ENCODE assay signal across 9 mouse cellular contexts in the genomic region with DNA sequence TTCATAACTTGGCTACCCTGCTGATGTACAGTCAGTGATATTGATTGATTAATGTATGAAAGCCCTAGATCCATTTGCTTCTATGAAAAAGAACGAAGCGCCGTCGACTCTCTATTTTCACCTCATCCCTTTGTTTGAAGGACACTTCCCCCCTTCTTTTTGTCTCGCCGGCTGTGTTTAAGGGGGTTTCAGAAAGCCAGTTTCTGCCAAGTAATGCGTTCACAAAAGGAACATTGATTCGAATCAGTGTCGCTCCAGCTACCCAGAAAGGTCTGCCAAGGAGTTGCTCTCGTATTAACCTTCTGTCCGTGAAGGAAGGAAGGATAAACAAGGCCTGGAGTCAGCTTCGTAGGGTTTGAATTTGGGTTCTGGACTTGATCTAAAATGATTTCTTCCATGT.
DNase-seq lines count a peak whose midpoint lies in the region; ATAC-seq and TF ChIP-seq lines count a peak whose summit lies in the region.
"Had no signal": no experiment of that assay in that cellular context is flagged by ENCODE, and none has a peak within 500 bp of the region (broad histone marks: within the 10 kb centered on the region; RNA-seq: fewer than 3 reads in every experiment).

No protein-coding gene starts in this region.

- no peak overlapping the region for H3K4me3 ChIP-seq in lung, postnatal 0 days (ENCODE audit: low read depth, low read length)
- H3K4me3 ChIP-seq in midbrain, embryonic 14.5 days (replicated peaks; ENCODE audit: low read depth, low read length) = no peak overlapping the region
- H3K4me3 ChIP-seq in stomach, postnatal 0 days (ENCODE audit: low read depth, low read length) = no peak overlapping the region
- H3K4me3 ChIP-seq: limb, embryonic 12.5 days had no signal

- no peak for ATAC-seq in lung, postnatal 0 days
- ATAC-seq in midbrain, embryonic 14.5 days (ENCODE audit: low FRiP score, low TSS enrichment) = no peak
- no peak for ATAC-seq in stomach, postnatal 0 days (ENCODE audit: low FRiP score, low TSS enrichment)

- no peak overlapping the region for H3K27ac ChIP-seq in lung, postnatal 0 days (ENCODE audit: low read length)
- peak overlapping the region; percentile 76 for H3K27ac ChIP-seq in midbrain, embryonic 14.5 days (replicated peaks; ENCODE audit: low read depth, low read length)
- H3K27ac ChIP-seq in stomach, postnatal 0 days (replicated peaks) = peak overlapping the region; percentile 75

- no peak overlapping the region for H3K9ac ChIP-seq in lung, postnatal 0 days (replicated peaks; ENCODE audit: low read depth)
- H3K9ac ChIP-seq in midbrain, embryonic 14.5 days (replicated peaks; ENCODE audit: low read length) = peak overlapping the region; percentile 12; the same call in 1 of the 2 replicates
- H3K9ac ChIP-seq in stomach, postnatal 0 days (ENCODE audit: low read length) = no peak overlapping the region
- H3K9ac ChIP-seq: limb, embryonic 12.5 days had no signal

- TF ChIP-seq CTCF in lung, postnatal 0 days (IDR thresholded peaks at IDR 0.05) = no peak
- TF ChIP-seq CTCF in stomach, postnatal 0 days (IDR thresholded peaks at IDR 0.05; ENCODE audit: low read depth) = no peak

- TF ChIP-seq EP300 in lung, postnatal 0 days (IDR thresholded peaks at IDR 0.05) = no peak
- no peak for TF ChIP-seq EP300 in stomach, postnatal 0 days (optimal IDR thresholded peaks at IDR 0.05)

- peak; percentile 53 for DNase-seq in embryo, embryonic 10.5 days (ENCODE audit: low spot score)
- no peak for DNase-seq in embryo, embryonic 11 days
- DNase-seq in lung, postnatal 0 days (ENCODE audit: low spot score) = peak; percentile 14
- no peak for DNase-seq in lung, postnatal 14 days
- DNase-seq in midbrain, embryonic 14.5 days = no peak
- no peak for DNase-seq in stomach, postnatal 0 days (ENCODE audit: low spot score)
- DNase-seq in heart, postnatal 14 days = no peak
- DNase-seq in right cerebral cortex, postnatal 14 days = no peak

- no peak overlapping the region for H3K4me2 ChIP-seq in lung, postnatal 0 days (replicated peaks; ENCODE audit: low read depth, low read length)
- H3K4me2 ChIP-seq in midbrain, embryonic 14.5 days (ENCODE audit: low read length) = no peak overlapping the region
- H3K4me2 ChIP-seq in stomach, postnatal 0 days (replicated peaks; ENCODE audit: low read depth) = no peak overlapping the region

- intact Hi-C loops in heart, postnatal 14 days (cut with DNase I) = loop anchor here (2.0 to 10.0 kb wide), 2 partner anchors 25 to 299 kb away; no protein-coding TSS in a partner anchor

- WGBS in lung, postnatal 0 days = 47% methylated on average over 12 of the region's 12 CpGs
- WGBS in midbrain, embryonic 14.5 days = 53% methylated on average over 12 of the region's 12 CpGs
- WGBS in stomach, postnatal 0 days = 54% methylated on average over 12 of the region's 12 CpGs

- no peaks in the 10 kb centered on the region for H3K36me3 ChIP-seq in lung, postnatal 0 days (ENCODE audit: insufficient read depth, low read length)
- no peaks in the 10 kb centered on the region for H3K36me3 ChIP-seq in midbrain, embryonic 14.5 days (ENCODE audit: control insufficient read depth, insufficient read depth, low read length)
- H3K36me3 ChIP-seq in stomach, postnatal 0 days (ENCODE audit: control insufficient read depth, insufficient read depth, low read length) = no peaks in the 10 kb centered on the region

- H3K4me1 ChIP-seq in lung, postnatal 0 days (ENCODE audit: insufficient read depth, low read depth, low read length) = peaks cover 8% of the 10 kb centered on the region; the same call in 1 of the 2 replicates
- peaks cover 51% of the 10 kb centered on the region for H3K4me1 ChIP-seq in midbrain, embryonic 14.5 days (ENCODE audit: control insufficient read depth, insufficient read depth, low read length)
- peaks cover 6% of the 10 kb centered on the region for H3K4me1 ChIP-seq in stomach, postnatal 0 days (replicated peaks; ENCODE audit: control insufficient read depth, insufficient read depth)

- no peaks in the 10 kb centered on the region for H3K9me3 ChIP-seq in lung, postnatal 0 days (ENCODE audit: low read length)
- no peaks in the 10 kb centered on the region for H3K9me3 ChIP-seq in midbrain, embryonic 14.5 days (ENCODE audit: control insufficient read depth, low read length)
- H3K9me3 ChIP-seq in stomach, postnatal 0 days (ENCODE audit: control insufficient read depth, low read length) = no peaks in the 10 kb centered on the region
- H3K9me3 ChIP-seq: limb, embryonic 12.5 days had no signal

- no peaks in the 10 kb centered on the region for H3K27me3 ChIP-seq in lung, postnatal 0 days (replicated peaks; ENCODE audit: insufficient read depth, low read length)
- no peaks in the 10 kb centered on the region for H3K27me3 ChIP-seq in midbrain, embryonic 14.5 days (ENCODE audit: control insufficient read depth, insufficient read depth, low read length)
- no peaks in the 10 kb centered on the region for H3K27me3 ChIP-seq in stomach, postnatal 0 days (ENCODE audit: control insufficient read depth, insufficient read depth, low read length)
- H3K27me3 ChIP-seq: limb, embryonic 12.5 days had no signal

Comparison
In these comparisons a context has a peak if more than half of its experiments do, and no peak if none do; other contexts are left out.
1. DNase-seq: peak in embryo, embryonic 10.5 days (single experiment) and lung, postnatal 0 days (single experiment); none in embryo, embryonic 11 days (single experiment), lung, postnatal 14 days (single experiment), midbrain, embryonic 14.5 days (single experiment), stomach, postnatal 0 days (single experiment), heart, postnatal 14 days (0 of 2) and right cerebral cortex, postnatal 14 days (single experiment).